Mouse (Mus musculus) liver, adult 2 months (tissue): Measurements from ENCODE around the gene H2-DMb1. TPM values are rescaled to one million over a fixed set of nuclear protein-coding genes. Genes with fewer than 3 reads are reported as not detected.

ENCODE experiments used
- DNase-seq: peaks from one replicate; pipeline ENCODE4 v3.0.0-alpha.2; 2011; ENCODE audit warnings: low read depth, low spot score; ENCODE audit errors: extremely low read depth
- H3K27ac ChIP-seq: fragments of 200-500 bp; replicated peaks from 2 replicates; pipeline ENCODE4 v1.5.1; 2012; ENCODE audit warnings: low read depth, mild to moderate bottlenecking, control low read depth, inconsistent platforms, low read length; ENCODE audit not compliant: insufficient read depth
- H3K27me3 ChIP-seq: fragments of 200-500 bp; 2 replicates; pipeline ENCODE4 v1.6.1; 2012; ENCODE audit warnings: mild to moderate bottlenecking, moderate library complexity, low read length, inconsistent platforms; ENCODE audit not compliant: control insufficient read depth, insufficient read depth
- H3K36me3 ChIP-seq: fragments of 200-500 bp; 2 replicates; pipeline ENCODE4 v1.6.1; 2012; ENCODE audit warnings: low read length, inconsistent platforms; ENCODE audit not compliant: control insufficient read depth, insufficient read depth
- H3K4me1 ChIP-seq: fragments of 200-500 bp; 2 replicates; pipeline ENCODE4 v1.6.1; 2011; ENCODE audit warnings: low read length; ENCODE audit not compliant: control insufficient read depth, insufficient read depth
- H3K4me3 ChIP-seq: fragments of 200-500 bp; 2 replicates; pipeline ENCODE4 v1.5.1; 2011; ENCODE audit warnings: low read depth, mild to moderate bottlenecking, control low read depth, low read length, moderate library complexity; ENCODE audit not compliant: insufficient read depth
- H3K79me2 ChIP-seq: fragments of 200-500 bp; 2 replicates; pipeline ENCODE4 v1.6.1; 2012; ENCODE audit warnings: inconsistent platforms, mild to moderate bottlenecking, low read length, moderate library complexity; ENCODE audit not compliant: control insufficient read depth, insufficient read depth
- H3K9ac ChIP-seq: fragments of 200-500 bp; 2 replicates; pipeline ENCODE4 v1.6.1; 2012; ENCODE audit warnings: low read depth, mild to moderate bottlenecking, control low read depth, inconsistent platforms, low read length
- CTCF ChIP-seq: fragments of 200-500 bp; IDR thresholded peaks from 2 replicates; pipeline ENCODE4 v1.5.1; 2011; ENCODE audit warnings: low read depth, low read length, control low read depth
- POLR2A ChIP-seq: fragments of 200-500 bp; IDR thresholded peaks from 2 replicates; pipeline ENCODE4 v1.6.1; 2011; ENCODE audit warnings: low read length, control low read depth; ENCODE audit not compliant: insufficient read depth; ENCODE audit errors: extremely low read depth
- WGBS: fragments of 180-500 bp; shearing (Covaris S2); methylation state at CpG from one replicate; pipeline ENCODE4 v1.1.7; 2018; 5-methylcytosine and 5-hydroxymethylcytosine counted together
- polyA plus RNA-seq: library from polyadenylated mRNA; depleted of rRNA; stranded (reverse); fragments of >200 nt; gene quantifications from 2 replicates; pipeline ENCODE4 v1.2.3, GENCODE M21; 2012
- total RNA-seq: library from RNA; depleted of rRNA; stranded (reverse); fragments of >200 nt; gene quantifications from 2 replicates; pipeline ENCODE4 v1.2.3, GENCODE M21; 2014

Gene H2-DMb1
- total and polyA plus RNA-seq, 2 experiments, result 4.2 to 14.5 TPM

DNA sequence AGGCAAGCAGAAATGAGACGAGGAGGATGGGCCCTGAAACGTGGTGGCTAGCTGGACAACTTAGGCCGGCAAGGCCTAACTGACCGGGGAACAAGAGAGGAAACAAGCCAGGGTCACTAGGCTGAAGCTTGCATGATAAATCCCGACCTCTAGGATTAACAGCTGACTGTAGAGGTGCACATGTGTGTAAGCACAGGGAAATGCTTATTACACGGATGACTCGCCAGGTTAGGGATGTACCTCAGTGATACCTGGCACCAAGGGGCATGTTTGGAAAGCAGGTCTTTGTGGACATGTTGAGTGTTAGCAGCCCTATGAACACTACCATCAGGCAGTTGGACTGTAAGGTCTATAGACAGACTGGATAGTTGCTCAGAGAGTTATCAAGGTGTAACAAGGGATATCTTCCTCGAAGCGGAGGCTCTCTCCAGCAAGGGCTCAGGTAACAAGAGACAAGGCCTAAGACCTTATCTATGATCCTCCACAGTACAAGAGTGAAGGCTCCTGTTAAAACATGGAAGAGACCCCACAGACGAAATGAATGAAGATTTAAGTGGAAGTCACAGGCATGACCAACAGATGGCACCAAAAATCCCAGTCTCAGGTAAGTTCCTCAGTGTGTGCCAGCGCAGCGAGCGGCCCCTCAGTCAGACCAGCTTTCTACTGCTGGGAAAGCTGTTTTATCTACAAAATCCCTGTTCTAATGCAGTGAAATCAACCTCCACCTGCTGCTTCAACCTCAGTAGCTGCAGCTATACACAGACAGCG lies 43.6 kb upstream of the H2-DMb1 start:
- Histone ChIP-seq H3K27ac (no peak overlapping the region), H3K4me1 (peaks cover 3% of the 10 kb centered on the region; the same call in 1 of the 2 replicates), H3K4me3 (no peak overlapping the region), H3K36me3 (peaks cover 36% of the 10 kb centered on the region), H3K79me2 (no peaks in the 10 kb centered on the region), H3K9ac (no peak overlapping the region), H3K27me3 (no peaks in the 10 kb centered on the region)
- 81% methylated on average over 14 of the region's 14 CpGs for WGBS
- TF ChIP-seq POLR2A (no peak), CTCF (peak; percentile 27; the same call in 1 of the 2 replicates)
- peak; percentile 42 for DNase-seq

DNA sequence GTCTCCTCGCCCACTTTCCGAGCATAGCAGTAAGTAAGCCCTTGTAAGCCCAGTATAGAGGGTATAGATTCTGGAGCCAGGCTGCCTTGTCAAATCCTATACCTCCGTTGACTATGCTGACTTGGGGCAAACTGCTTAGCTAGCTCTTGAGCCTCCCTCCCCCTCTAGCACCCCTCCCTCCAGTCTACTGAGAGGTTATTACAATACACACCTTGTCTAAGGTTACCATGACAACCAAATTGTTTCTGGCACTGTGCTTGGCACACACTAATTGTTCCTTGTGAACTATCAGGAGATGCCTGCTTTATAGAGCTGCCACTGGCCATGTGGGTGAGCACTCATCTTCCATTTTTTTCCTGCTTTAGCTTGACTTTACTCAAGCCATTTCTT lies 43.1 kb upstream of the H2-DMb1 start:
- Histone ChIP-seq H3K27ac (no peak overlapping the region), H3K9ac (no peak overlapping the region), H3K36me3 (peaks cover 42% of the 10 kb centered on the region), H3K79me2 (no peaks in the 10 kb centered on the region), H3K27me3 (no peaks in the 10 kb centered on the region), H3K4me3 (no peak overlapping the region), H3K4me1 (peaks cover 5% of the 10 kb centered on the region; the same call in 1 of the 2 replicates)
- no peak for TF ChIP-seq POLR2A
- no peak for TF ChIP-seq CTCF
- 76% methylated on average over 3 of the region's 3 CpGs for WGBS
- DNase-seq, result peak; percentile 71

DNA sequence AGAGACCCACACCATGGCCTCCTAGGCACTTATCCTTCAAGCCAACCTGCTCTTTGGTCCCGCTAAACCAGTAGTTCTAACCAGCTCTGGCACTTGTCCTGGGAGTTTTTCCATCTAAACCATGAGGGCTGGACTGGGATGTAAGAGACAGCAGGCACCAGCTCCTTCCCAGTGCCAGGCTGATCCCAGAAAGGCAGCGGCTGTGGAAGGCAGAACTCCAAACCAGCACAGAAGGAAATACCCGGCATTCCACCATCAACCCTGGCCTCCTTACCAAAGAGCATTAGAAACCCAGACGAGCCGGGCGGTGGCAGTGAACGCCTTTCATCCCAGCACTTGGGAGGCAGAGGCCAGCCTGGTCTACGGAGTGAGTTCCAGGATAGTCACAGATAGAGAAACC lies 42.6 kb upstream of the H2-DMb1 start:
- DNase-seq, result peak; percentile 48
- WGBS, result 72% methylated on average over 8 of the region's 8 CpGs
- no peak for TF ChIP-seq CTCF
- no peak for TF ChIP-seq POLR2A
- Histone ChIP-seq H3K36me3 (peaks cover 47% of the 10 kb centered on the region), H3K79me2 (no peaks in the 10 kb centered on the region), H3K27ac (no peak overlapping the region), H3K4me3 (no peak overlapping the region), H3K9ac (no peak overlapping the region), H3K27me3 (no peaks in the 10 kb centered on the region), H3K4me1 (peaks cover 9% of the 10 kb centered on the region; the same call in 1 of the 2 replicates)

DNA sequence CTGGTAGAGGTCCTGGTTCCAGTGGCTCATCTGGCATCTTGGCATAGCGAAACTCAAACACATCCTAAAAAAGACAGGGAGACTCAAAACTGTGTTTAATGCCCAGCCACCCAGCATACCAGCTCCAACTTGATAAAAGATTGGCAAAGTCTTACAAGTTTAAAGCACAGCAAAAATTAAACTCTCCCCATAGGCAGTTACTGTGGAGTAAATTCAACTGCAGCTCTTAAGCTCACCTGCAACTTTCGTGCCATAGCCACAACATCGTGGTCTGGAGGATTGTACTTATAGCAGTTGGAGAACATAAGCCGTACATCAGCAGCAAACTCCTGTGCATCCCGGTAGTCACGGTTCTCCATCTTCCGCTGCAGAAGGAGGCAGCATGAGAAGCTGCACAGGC lies 38.8 kb upstream of the H2-DMb1 start:
- Histone ChIP-seq H3K79me2 (peaks cover 20% of the 10 kb centered on the region), H3K27me3 (no peaks in the 10 kb centered on the region), H3K36me3 (peaks cover 75% of the 10 kb centered on the region), H3K4me1 (peaks cover 15% of the 10 kb centered on the region; the same call in 1 of the 2 replicates), H3K27ac (no peak overlapping the region), H3K9ac (no peak overlapping the region), H3K4me3 (no peak overlapping the region)
- TF ChIP-seq CTCF, result no peak
- TF ChIP-seq POLR2A, result no peak
- WGBS, result 88% methylated on average over 7 of the region's 7 CpGs
- peak; percentile 20 for DNase-seq

DNA sequence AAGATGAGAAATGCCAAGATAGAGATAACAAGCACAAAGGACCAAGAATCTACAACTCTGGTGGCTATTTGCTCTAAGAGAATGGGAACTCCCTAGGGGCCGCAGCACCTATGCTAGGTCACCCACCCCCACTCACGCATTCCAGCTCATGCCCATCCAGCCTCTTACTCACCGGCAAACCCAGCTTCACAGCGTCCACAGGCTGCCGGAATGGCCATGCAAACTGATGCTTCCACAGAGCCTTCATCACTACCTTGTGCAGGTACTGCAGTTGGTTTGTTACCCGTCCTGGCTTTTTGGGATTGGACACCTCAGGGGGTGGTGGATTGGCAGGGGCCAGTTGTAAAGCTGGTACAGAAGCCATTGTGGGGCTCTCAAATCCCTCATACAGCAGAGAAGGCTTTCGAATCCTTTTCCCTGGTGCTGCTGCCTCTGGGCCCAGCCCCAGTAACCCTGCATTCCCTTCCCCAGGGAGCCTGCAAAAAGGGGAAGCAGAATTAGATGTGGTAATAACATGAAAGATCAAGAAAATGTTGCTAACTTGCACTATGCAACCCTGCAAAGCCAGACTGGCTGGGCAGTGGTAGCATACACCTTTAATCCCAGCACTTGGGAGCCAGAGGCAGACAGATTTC lies 36.0 kb upstream of the H2-DMb1 start:
- peak overlapping the region; percentile 95 for H3K4me3 ChIP-seq
- H3K27ac ChIP-seq, result no peak overlapping the region
- DNase-seq, result no peak

More for the DNA sequence above, 36.0 kb upstream of the H2-DMb1 start:
- Histone ChIP-seq H3K79me2 (peaks cover 21% of the 10 kb centered on the region), H3K9ac (peak overlapping the region; percentile 52), H3K36me3 (peaks cover 63% of the 10 kb centered on the region), H3K4me1 (peaks cover 15% of the 10 kb centered on the region; the same call in 1 of the 2 replicates), H3K27me3 (no peaks in the 10 kb centered on the region)
- TF ChIP-seq POLR2A (no peak), CTCF (no peak)
- WGBS, result 5% methylated on average over 7 of the region's 7 CpGs
